Mouse (Mus musculus) heart, adult 9 months (tissue): ENCODE data around the gene Eef1g.

Source experiments
- DNase-seq, 2 experiments: peaks; one replicate each; pipeline ENCODE4 v3.0.0; 2022; ENCODE audit warnings: low spot score in 2 of 2

Eef1g gene

GRCm38 (mm10) chr19:8966590-8967372 is at the start of gene Eef1g:
Gene Eef1g, plus strand, starts transcription at chr19:8967041.
- DNase-seq, result peak; percentile 100

GRCm38 (mm10) chr19:8919000-8919399 is 47.8 kb upstream of the Eef1g start:
- no peak for DNase-seq

- DNase-seq, result no peak
These were observed 47.2 kb upstream of the Eef1g start for GRCm38 (mm10) chr19:8919684-8920072.

- peak; percentile 96 to 98 for DNase-seq
These were observed 46.6 kb upstream of the Eef1g start, which contains the start of gene B3gat3 for GRCm38 (mm10) chr19:8920073-8920736. Gene B3gat3, plus strand, starts transcription at chr19:8920374.

GRCm38 (mm10) chr19:8920836-8921291 is 46.0 kb upstream of the Eef1g start:
- DNase-seq, result peak in 1 of 2 experiments; percentile 42

- no peak for DNase-seq
These were observed 45.1 kb upstream of the Eef1g start for GRCm38 (mm10) chr19:8921741-8922140.

- no peak for DNase-seq
These were observed 40.1 kb upstream of the Eef1g start for GRCm38 (mm10) chr19:8926766-8927165.

- DNase-seq, result no peak
These were observed 38.8 kb upstream of the Eef1g start for GRCm38 (mm10) chr19:8927891-8928525.

GRCm38 (mm10) chr19:8928689-8929223 is 38.1 kb upstream of the Eef1g start:
- no peak for DNase-seq

GRCm38 (mm10) chr19:8929224-8930088 is 37.4 kb upstream of the Eef1g start, which contains the start of the genes Rom1 and Eml3:
Gene Rom1, minus strand, starts transcription at chr19:8929356.
Gene Eml3, plus strand, starts transcription at chr19:8929552.
- DNase-seq, result peak; percentile 94 to 95

GRCm38 (mm10) chr19:8930117-8930516 is 36.7 kb upstream of the Eef1g start:
- no peak for DNase-seq

GRCm38 (mm10) chr19:8930771-8931170 is 36.1 kb upstream of the Eef1g start:
- DNase-seq, result no peak

GRCm38 (mm10) chr19:8936736-8937135 is 30.1 kb upstream of the Eef1g start:
- DNase-seq, result no peak

GRCm38 (mm10) chr19:8940526-8941133 is 26.2 kb upstream of the Eef1g start:
- DNase-seq, result no peak

- no peak for DNase-seq
These were observed 25.7 kb upstream of the Eef1g start for GRCm38 (mm10) chr19:8941136-8941514.

GRCm38 (mm10) chr19:8941515-8942217 is 25.2 kb upstream of the Eef1g start, which contains the start of gene Mta2:
Gene Mta2, plus strand, starts transcription at chr19:8941875.
- peak; percentile 90 to 93 for DNase-seq

- peak; percentile 38 to 57 for DNase-seq
These were observed 24.4 kb upstream of the Eef1g start for GRCm38 (mm10) chr19:8942276-8942964.

- DNase-seq, result no peak
These were observed 23.8 kb upstream of the Eef1g start for GRCm38 (mm10) chr19:8943047-8943446.

GRCm38 (mm10) chr19:8944062-8944461 is 22.8 kb upstream of the Eef1g start:
- no peak for DNase-seq
